Mouse (Mus musculus) midbrain, embryonic 10.5 days (tissue): Measurements from ENCODE around the gene Gm1993. TPM values are rescaled to one million over a fixed set of nuclear protein-coding genes. Genes with fewer than 3 reads are reported as not detected.
"Not testable (repeated sequence)": the region's sequence is repeated elsewhere in the genome, so short reads cannot be mapped to it uniquely, and the experiment has no call there.

Experiments
- DNase-seq: peaks from one replicate; pipeline ENCODE4 v3.0.0-alpha.2; 2017; ENCODE audit warnings: low spot score
- H3K27ac ChIP-seq: fragments of 300-500 bp; sonication (generic); replicated peaks from 2 replicates; pipeline ENCODE4 v1.5.1; 2016; ENCODE audit warnings: mild to moderate bottlenecking
- H3K27me3 ChIP-seq: fragments of 300-500 bp; sonication (generic); 2 replicates; pipeline ENCODE4 v1.6.1; 2016; ENCODE audit warnings: low read depth, mild to moderate bottlenecking; ENCODE audit not compliant: poor library complexity, severe bottlenecking
- H3K36me3 ChIP-seq: fragments of 300-500 bp; sonication (generic); 2 replicates; pipeline ENCODE4 v1.6.1; 2016; ENCODE audit warnings: mild to moderate bottlenecking, moderate library complexity
- H3K4me1 ChIP-seq: fragments of 300-500 bp; sonication (generic); 2 replicates; pipeline ENCODE4 v1.6.1; 2016
- H3K4me3 ChIP-seq: fragments of 300-500 bp; sonication (generic); 2 replicates; pipeline ENCODE4 v1.5.1; 2016; ENCODE audit warnings: mild to moderate bottlenecking, moderate library complexity
- H3K9me3 ChIP-seq: fragments of 300-500 bp; sonication (generic); replicated peaks from 2 replicates; pipeline ENCODE4 v1.6.1; 2016; ENCODE audit warnings: mild to moderate bottlenecking
- WGBS: fragments of 180-500 bp; shearing (Covaris S2); methylation state at CpG from one replicate; pipeline ENCODE4 v1.1.7; 2016; 5-methylcytosine and 5-hydroxymethylcytosine counted together
- polyA plus RNA-seq: library from polyadenylated mRNA; unstranded; fragments of >200 nt; fragmentation: Nextera tagmentation; extraction: Ambion mirVana; gene quantifications from 2 replicates; pipeline ENCODE4 v1.2.1, GENCODE M21; 2016

Gm1993 gene
- not detected in 2 replicates for polyA plus RNA-seq

- not testable (repeated sequence) for H3K27ac ChIP-seq, DNase-seq, H3K4me1 ChIP-seq, H3K9me3 ChIP-seq, H3K36me3 ChIP-seq, H3K27me3 ChIP-seq, H3K4me3 ChIP-seq
- 91% methylated on average over 7 of the region's 7 CpGs for WGBS
Measured at GRCm38 (mm10) chrX:25570352-25570751, at the start of gene Gm1993. Gene Gm1993, minus strand, starts transcription at chrX:25570452.
